12 mouse cellular contexts compared by ENCODE assay signal in the genomic region with DNA sequence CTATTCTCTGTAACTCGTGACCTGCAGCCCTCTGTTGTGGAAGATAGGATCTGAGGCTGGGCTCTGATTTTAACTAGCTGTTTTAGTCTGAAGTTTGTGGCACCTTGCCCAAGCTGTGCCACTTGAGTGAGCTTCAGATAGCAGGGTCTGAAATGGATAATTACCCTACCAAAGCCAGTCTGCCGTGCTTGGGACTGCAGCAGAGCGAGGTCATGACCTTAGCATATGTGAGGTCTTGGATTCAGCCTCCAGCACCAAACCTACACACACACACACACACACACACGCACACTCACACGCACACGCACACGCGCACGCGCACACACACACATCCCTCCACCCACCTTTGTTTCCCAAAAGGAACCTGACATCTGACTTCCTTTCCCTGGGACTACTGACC. TPM values are rescaled to one million over a fixed set of nuclear protein-coding genes. Genes with fewer than 3 reads are reported as not detected.
DNase-seq lines count a peak whose midpoint lies in the region; ATAC-seq and TF ChIP-seq lines count a peak whose summit lies in the region.
"Had no signal": no experiment of that assay in that cellular context is flagged by ENCODE, and none has a peak within 500 bp of the region (broad histone marks: within the 10 kb centered on the region; RNA-seq: fewer than 3 reads in every experiment).

No protein-coding gene starts in this region.

- WGBS in heart, adult 2 months, result 49% methylated on average over 10 of the region's 10 CpGs
- 56% methylated on average over 10 of the region's 10 CpGs for WGBS in heart, embryonic 16.5 days

- peaks cover 3% of the 10 kb centered on the region for H3K4me1 ChIP-seq in heart, adult 2 months (ENCODE audit: control insufficient read depth, insufficient read depth, low read length)
- H3K4me1 ChIP-seq in heart, embryonic 16.5 days (ENCODE audit: control insufficient read depth, insufficient read depth, low read length), result peaks cover 12% of the 10 kb centered on the region

- H3K9ac ChIP-seq in heart, adult 2 months (ENCODE audit: low read depth, low read length), result no peak overlapping the region; the same call in 1 of the 2 replicates
- H3K9ac ChIP-seq in heart, embryonic 16.5 days (ENCODE audit: low read length), result peak overlapping the region; percentile 29; the same call in 1 of the 2 replicates
- H3K9ac ChIP-seq: embryonic facial prominence, embryonic 12.5 days had no signal

- no peak for TF ChIP-seq CTCF in heart, adult 2 months (IDR thresholded peaks at IDR 0.05)

- no peaks in the 10 kb centered on the region; the same call in 1 of the 2 replicates for H3K9me3 ChIP-seq in heart, embryonic 16.5 days (replicated peaks; ENCODE audit: control insufficient read depth, low read length)
- H3K9me3 ChIP-seq: embryonic facial prominence, embryonic 12.5 days had no signal

- ATAC-seq in heart, embryonic 16.5 days (replicated peaks; ENCODE audit: extremely low read depth, insufficient read depth, low FRiP score), result peak; percentile 72
- ATAC-seq: inflammation-experienced regulatory T-cells, adult 6 months had no signal

- peak overlapping the region; percentile 21; the same call in 1 of the 2 replicates for H3K4me2 ChIP-seq in heart, embryonic 16.5 days (ENCODE audit: low read depth, low read length)
- H3K4me2 ChIP-seq: embryonic facial prominence, embryonic 12.5 days had no signal

- H3K79me2 ChIP-seq in heart, adult 2 months (replicated peaks; ENCODE audit: control insufficient read depth, insufficient read depth, low read length), result no peaks in the 10 kb centered on the region

- no peak overlapping the region for H3K4me3 ChIP-seq in heart, adult 2 months
- H3K4me3 ChIP-seq in heart, embryonic 16.5 days (ENCODE audit: low read length), result no peak overlapping the region
- H3K4me3 ChIP-seq: embryonic facial prominence, embryonic 12.5 days had no signal

- TF ChIP-seq POLR2A in heart, adult 2 months (IDR thresholded peaks at IDR 0.05; ENCODE audit: insufficient read depth, low read depth, low read length), result no peak

- intact Hi-C loops in heart, adult 2 months (cut with DNase I), result no loop called here
- intact Hi-C loops in left cerebral cortex, postnatal 10 days (cut with DNase I), result no loop called here

- no peak for TF ChIP-seq EP300 in heart, adult 2 months (IDR thresholded peaks at IDR 0.05; ENCODE audit: insufficient read depth, low read depth, low read length)

- H3K36me3 ChIP-seq in heart, adult 2 months (ENCODE audit: control insufficient read depth, insufficient read depth, low read length), result no peaks in the 10 kb centered on the region
- H3K36me3 ChIP-seq in heart, embryonic 16.5 days (ENCODE audit: control insufficient read depth, insufficient read depth), result no peaks in the 10 kb centered on the region
- H3K36me3 ChIP-seq: embryonic facial prominence, embryonic 12.5 days had no signal

- peak; percentile 9 to 22 for DNase-seq in heart, adult 2 months
- DNase-seq in heart, adult 8-10 months (ENCODE audit: low spot score), result no peak
- DNase-seq in Muller cell, postnatal 12 days (ENCODE audit: inconsistent ontology term), result peak; percentile 23
- peak; percentile 80 for DNase-seq in kidney, postnatal 10 days
- DNase-seq in gastrocnemius, postnatal 10 days, result no peak
- no peak for DNase-seq in left cerebral cortex, postnatal 10 days (ENCODE audit: extremely low spot score in 1 of 2, low spot score in 2 of 2)
- DNase-seq in right cerebral cortex, adult 2 months (ENCODE audit: low spot score in 2 of 2), result no peak
- DNase-seq: right cerebral cortex, adult 18-20 months had no signal

- no peaks in the 10 kb centered on the region for H3K27me3 ChIP-seq in heart, adult 2 months (ENCODE audit: control insufficient read depth, insufficient read depth, low read length)
- H3K27me3 ChIP-seq in heart, embryonic 16.5 days (ENCODE audit: control insufficient read depth, insufficient read depth, low read length), result no peaks in the 10 kb centered on the region
- H3K27me3 ChIP-seq: embryonic facial prominence, embryonic 12.5 days had no signal

- H3K27ac ChIP-seq in heart, adult 2 months, result no peak overlapping the region
- peak overlapping the region; percentile 74 for H3K27ac ChIP-seq in heart, embryonic 16.5 days (ENCODE audit: low read length)
- H3K27ac ChIP-seq: embryonic facial prominence, embryonic 12.5 days; stomach, postnatal 0 days had no signal

RNA-seq across cellular contexts. Expression of a gene that starts 27.5 kb away (rescaled TPM):
- total RNA-seq in heart, adult 2 months (2021), result 10 to 100 TPM; 22.5 to 25.0 TPM
- polyA plus RNA-seq in heart, adult 2 months (2012; rRNA removed), result 12.5 and 25.4 TPM in 2 replicates
- 10 to 100 TPM; 19.1 to 24.7 (median 23.8) TPM for total RNA-seq in heart, adult 8-10 months (2022)
- polyA plus RNA-seq in heart, embryonic 16.5 days (2015; fragmentation: Nextera tagmentation; extraction: Ambion mirVana), result 10.2 and 10.7 TPM in 2 replicates
- 10 to 100 TPM; 23.2 to 32.7 TPM for total RNA-seq in gastrocnemius, postnatal 10 days (2021)
- 10 to 100 TPM; 32.7 to 33.6 TPM for total RNA-seq in left cerebral cortex, postnatal 10 days (2021)

Comparison
In these comparisons a context has a peak if more than half of its experiments do, and no peak if none do; other contexts are left out.
1. DNase-seq: peak in heart, adult 2 months (2 of 2), Muller cell, postnatal 12 days (single experiment) and kidney, postnatal 10 days (single experiment); none in heart, adult 8-10 months (single experiment), gastrocnemius, postnatal 10 days (single experiment), left cerebral cortex, postnatal 10 days (0 of 2) and right cerebral cortex, adult 2 months (0 of 2).